Mouse (Mus musculus): ENCODE data around the gene Kbtbd4. TPM values are rescaled to one million over a fixed set of nuclear protein-coding genes. Genes with fewer than 3 reads are reported as not detected.

Gene Kbtbd4
- total and polyA plus RNA-seq, 3 experiments = 21.9 to 23.1 TPM; not detected in 1

DNA sequence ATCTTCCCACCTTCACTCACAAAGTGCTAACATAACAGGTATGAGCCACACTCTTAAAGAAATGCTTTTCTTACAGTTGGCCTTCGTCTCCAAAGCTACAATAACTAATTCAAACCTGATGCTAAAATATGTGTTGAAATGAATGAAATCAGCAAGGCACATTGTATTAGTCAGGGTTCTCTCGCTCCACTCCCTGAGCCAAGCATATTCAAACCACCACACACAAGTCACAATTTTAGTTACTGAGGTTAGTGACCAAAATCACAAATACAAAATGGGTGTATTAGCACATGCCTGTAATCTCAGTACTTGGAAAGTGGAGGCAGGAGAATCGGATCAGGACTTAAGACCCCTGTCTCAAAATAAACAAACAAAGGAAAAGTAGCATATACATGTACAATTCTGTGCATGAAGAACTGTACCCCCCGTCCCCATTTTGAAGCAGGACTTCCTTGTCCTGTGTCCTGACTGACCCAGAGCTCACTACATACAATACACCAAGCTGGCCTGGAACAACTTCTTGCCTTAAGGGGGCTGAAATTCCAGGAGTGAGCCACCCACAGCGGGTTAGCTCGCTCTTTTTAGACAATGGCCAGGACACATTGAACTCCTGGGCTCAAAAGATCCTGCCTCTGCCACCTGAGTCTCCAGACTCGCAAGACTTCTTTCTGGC lies 12.2 kb downstream of the Kbtbd4 start:
- no peaks in the 10 kb centered on the region for H3K9me3 ChIP-seq (replicated peaks; ENCODE audit: insufficient read depth, low read length)
- peak overlapping the region; percentile 61 to 95 for H3K4me3 ChIP-seq (ENCODE audit: control insufficient read depth in 1 of 2, insufficient read depth in 1 of 2, low read depth in 2 of 2, low read length in 2 of 2)
- peaks cover 0 to 5% of the 10 kb centered on the region in 2 experiments; a peak in 3 of 4 replicates for H3K4me1 ChIP-seq (ENCODE audit: control insufficient read depth in 1 of 2, insufficient read depth in 2 of 2, low read length in 2 of 2)
- peaks cover 31% of the 10 kb centered on the region for H3K79me2 ChIP-seq (ENCODE audit: control insufficient read depth, insufficient read depth, low read length, poor library complexity)
- H3K27ac ChIP-seq (ENCODE audit: control insufficient read depth, low read depth, low read length) = peak overlapping the region; percentile 60
- H3K9ac ChIP-seq (ENCODE audit: control insufficient read depth, low read depth, low read length, poor library complexity, severe bottlenecking) = peak overlapping the region; percentile 93
- H3K36me3 ChIP-seq (ENCODE audit: control insufficient read depth in 1 of 2, insufficient read depth in 2 of 2, low read length in 2 of 2) = peaks cover 0 to 15% of the 10 kb centered on the region in 2 experiments; a peak in 3 of 4 replicates
- no peaks in the 10 kb centered on the region for H3K27me3 ChIP-seq (ENCODE audit: control insufficient read depth in 1 of 2, insufficient read depth in 2 of 2, low read length in 2 of 2)
- DNase-seq (ENCODE audit: low read depth, low spot score) = peak; percentile 70
- TF ChIP-seq CTCF (IDR thresholded peaks at IDR 0.05 in 2 of 3, conservative IDR thresholded peaks at IDR 0.05 in 1 of 3; ENCODE audit: control insufficient read depth in 1 of 3, insufficient read depth in 1 of 3, low read depth in 2 of 3, low read length in 3 of 3, poor library complexity in 1 of 3, severe bottlenecking in 1 of 3) (no peak), BHLHE40 (IDR thresholded peaks at IDR 0.05; ENCODE audit: borderline replicate concordance, low read depth, low read length) (no peak), TAL1 (IDR thresholded peaks at IDR 0.05; ENCODE audit: low read length) (no peak), ZNF384 (IDR thresholded peaks at IDR 0.05; ENCODE audit: low read depth, low read length) (no peak), MEF2A (IDR thresholded peaks at IDR 0.05; ENCODE audit: extremely low read depth, insufficient replicate concordance, low read depth, low read length, poor library complexity, severe bottlenecking) (no peak), ELF1 (IDR thresholded peaks at IDR 0.05; ENCODE audit: low read depth, low read length) (0 out of 2 replicates have a peak, but pooled peaks have one; percentile 24), CHD1 (IDR thresholded peaks at IDR 0.05; ENCODE audit: low read depth, low read length) (peak; percentile 62; the same call in 1 of the 2 replicates), E2F4 (IDR thresholded peaks at IDR 0.05; ENCODE audit: borderline replicate concordance, low read depth, low read length) (no peak), RCOR1 (IDR thresholded peaks at IDR 0.05; ENCODE audit: low read depth, low read length) (0 out of 2 replicates have a peak, but pooled peaks have one; percentile 9), GATA1 (IDR thresholded peaks at IDR 0.05; ENCODE audit: low read depth, low read length) (no peak; the same call in 1 of the 2 replicates), ZMIZ1 (IDR thresholded peaks at IDR 0.05; ENCODE audit: low read depth, low read length) (peak; percentile 2; the same call in 1 of the 2 replicates), SMC3 (IDR thresholded peaks at IDR 0.05; ENCODE audit: low read depth, low read length) (no peak), CHD2 (IDR thresholded peaks at IDR 0.05; ENCODE audit: low read length) (no peak), JUND (IDR thresholded peaks at IDR 0.05; ENCODE audit: low read depth, low read length) (no peak), NELFE (IDR thresholded peaks at IDR 0.05; ENCODE audit: low read depth, low read length) (peak; percentile 55), TCF12 (IDR thresholded peaks at IDR 0.05; ENCODE audit: low read depth, low read length) (no peak; the same call in 1 of the 2 replicates), MAZ (IDR thresholded peaks at IDR 0.05; ENCODE audit: low read depth, low read length) (no peak), MYB (IDR thresholded peaks at IDR 0.05; ENCODE audit: low read depth, low read length) (no peak), EP300 (IDR thresholded peaks at IDR 0.05; ENCODE audit: low read depth in 1 of 2, low read length in 2 of 2) (no peak), MXI1 (IDR thresholded peaks at IDR 0.05; ENCODE audit: low read depth, low read length) (peak; percentile 27; the same call in 1 of the 2 replicates), ETS1 (IDR thresholded peaks at IDR 0.05; ENCODE audit: low read depth, low read length) (no peak), GABPA (IDR thresholded peaks at IDR 0.05; ENCODE audit: low read depth, low read length) (no peak), POLR2AphosphoS5 (IDR thresholded peaks at IDR 0.05; ENCODE audit: borderline replicate concordance, low read depth, low read length) (no peak), ZKSCAN1 (IDR thresholded peaks at IDR 0.05; ENCODE audit: low read depth, low read length) (no peak), UBTF (IDR thresholded peaks at IDR 0.05; ENCODE audit: borderline replicate concordance, insufficient read depth, low read depth, low read length) (no peak), RAD21 (IDR thresholded peaks at IDR 0.05; ENCODE audit: low read depth, low read length) (no peak), KAT2A (conservative IDR thresholded peaks at IDR 0.05; ENCODE audit: low read depth, low read length) (no peak), TBP (IDR thresholded peaks at IDR 0.05; ENCODE audit: low read depth, low read length) (no peak), HCFC1 (IDR thresholded peaks at IDR 0.05; ENCODE audit: low read depth, low read length) (no peak; the same call in 1 of the 2 replicates), USF2 (IDR thresholded peaks at IDR 0.05; ENCODE audit: borderline replicate concordance in 1 of 2, insufficient read depth in 1 of 2, low read depth in 1 of 2, low read length in 2 of 2) (no peak), POLR2AphosphoS2 (IDR thresholded peaks at IDR 0.05; ENCODE audit: low read length) (no peak), USF1 (IDR thresholded peaks at IDR 0.05; ENCODE audit: low read depth, low read length) (no peak), MYC (IDR thresholded peaks at IDR 0.05; ENCODE audit: low read depth, low read length) (no peak), POLR2A (IDR thresholded peaks at IDR 0.05; ENCODE audit: control insufficient read depth in 1 of 2, insufficient read depth in 1 of 2, low read depth in 1 of 2, low read length in 2 of 2, poor library complexity in 1 of 2) (no peak), MAX (IDR thresholded peaks at IDR 0.05; ENCODE audit: low read length) (no peak), NRF1 (IDR thresholded peaks at IDR 0.05; ENCODE audit: insufficient read depth, low read depth, low read length, poor library complexity, severe bottlenecking) (no peak)
